Mouse (Mus musculus): ENCODE measurements at regions not wholly inside any gene's neighbourhood (a gene's known extent, or its start where the extent isn't known, plus 50 kb on each side); places are given as distances from the start of the nearest gene placed in this dataset.

GRCm38 (mm10) chr11:71512271-71513066 is 237.3 kb upstream of the Wscd1 start:
- DNase-seq (ENCODE audit: low spot score in 2 of 2), result no peak

GRCm38 (mm10) chr11:71513067-71513350 is 236.7 kb upstream of the Wscd1 start:
- no peak for DNase-seq (ENCODE audit: low spot score in 2 of 2)

GRCm38 (mm10) chr11:71515264-71515663 is 234.5 kb upstream of the Wscd1 start:
- DNase-seq (ENCODE audit: low spot score in 2 of 2), result no peak

- DNase-seq (ENCODE audit: low spot score in 2 of 2), result no peak
Measured at GRCm38 (mm10) chr11:71517377-71517776, 232.3 kb upstream of the Wscd1 start.

GRCm38 (mm10) chr11:71527691-71528090 is 222.0 kb upstream of the Wscd1 start:
- DNase-seq (ENCODE audit: low spot score in 2 of 2), result peak; percentile 37 to 39

GRCm38 (mm10) chr11:71528588-71528987 is 221.1 kb upstream of the Wscd1 start:
- no peak for DNase-seq (ENCODE audit: low spot score in 2 of 2)

GRCm38 (mm10) chr11:71541178-71541845 is 208.4 kb upstream of the Wscd1 start:
- DNase-seq (ENCODE audit: low spot score in 2 of 2), result peak; percentile 8 to 24

GRCm38 (mm10) chr11:71557412-71557811 is 192.3 kb upstream of the Wscd1 start:
- no peak for DNase-seq (ENCODE audit: low spot score in 2 of 2)

- no peak for DNase-seq (ENCODE audit: low spot score in 2 of 2)
Measured at GRCm38 (mm10) chr11:71564831-71565230, 184.9 kb upstream of the Wscd1 start.

- DNase-seq (ENCODE audit: low spot score in 2 of 2), result no peak
Measured at GRCm38 (mm10) chr11:71576801-71577200, 172.9 kb upstream of the Wscd1 start.

DNA sequence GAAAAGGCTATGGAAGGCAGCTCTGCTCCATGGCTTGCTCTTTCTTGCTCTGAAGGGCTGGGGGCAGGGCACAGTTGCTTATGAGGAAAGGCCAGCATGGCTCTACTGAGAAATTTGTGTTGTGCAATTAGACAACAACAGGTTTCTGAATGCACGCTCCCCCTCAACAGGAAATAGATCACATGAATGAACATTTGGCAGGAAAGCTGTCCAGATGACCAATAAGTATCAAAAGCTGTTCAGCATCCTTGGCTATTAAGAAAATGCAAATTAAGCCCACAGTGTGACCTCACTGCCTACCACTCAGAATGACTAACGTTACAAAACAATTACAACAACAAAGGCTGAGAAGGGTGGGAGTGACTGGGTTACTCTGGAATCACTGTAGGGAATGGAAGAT is 167.9 kb upstream of the Wscd1 start:
- DNase-seq (ENCODE audit: low spot score in 2 of 2), result no peak

- DNase-seq (ENCODE audit: low spot score in 2 of 2), result no peak
Measured at GRCm38 (mm10) chr11:71591014-71591413, 158.7 kb upstream of the Wscd1 start.

DNA sequence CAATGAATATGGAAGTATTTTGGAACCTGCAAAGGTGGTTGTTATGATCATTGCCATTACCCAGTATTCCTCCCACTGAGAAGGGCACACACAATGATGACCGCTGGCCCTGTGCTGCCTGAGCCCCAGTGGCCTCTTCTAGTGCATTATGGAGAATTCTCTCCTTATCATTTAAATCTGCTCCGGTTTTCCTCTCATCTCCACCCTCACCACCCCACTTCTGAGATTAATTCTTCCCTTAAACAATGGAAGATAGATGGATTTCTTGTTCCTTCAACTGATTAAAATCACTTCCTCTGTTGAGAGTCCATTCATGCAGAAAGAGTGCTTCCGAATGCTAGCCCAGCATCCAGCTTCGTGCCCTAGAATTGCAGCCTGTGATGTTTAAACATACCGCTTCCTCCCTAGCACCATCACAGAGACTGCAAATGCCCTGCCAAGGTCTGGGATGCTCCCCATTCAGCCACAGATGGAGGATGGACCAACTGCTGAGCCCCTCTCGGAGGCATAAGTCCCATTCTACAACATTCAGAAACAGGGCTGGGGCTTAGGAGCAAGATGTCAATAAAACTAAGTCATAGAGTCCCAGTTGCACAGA is 155.4 kb upstream of the Wscd1 start:
- DNase-seq (ENCODE audit: low spot score in 2 of 2), result no peak

- no peak for DNase-seq (ENCODE audit: low spot score in 2 of 2)
Measured at GRCm38 (mm10) chr11:71597709-71598108, 152.0 kb upstream of the Wscd1 start.

- peak in 1 of 2 experiments; percentile 13 for DNase-seq (ENCODE audit: low spot score in 2 of 2)
Measured at GRCm38 (mm10) chr11:71610782-71611181, 138.9 kb upstream of the Wscd1 start.

- no peak for DNase-seq (ENCODE audit: low spot score in 2 of 2)
Measured at GRCm38 (mm10) chr11:71615526-71615925, 134.2 kb upstream of the Wscd1 start.

GRCm38 (mm10) chr11:71625501-71626191 is 124.1 kb upstream of the Wscd1 start:
- no peak for DNase-seq (ENCODE audit: low spot score in 2 of 2)

DNA sequence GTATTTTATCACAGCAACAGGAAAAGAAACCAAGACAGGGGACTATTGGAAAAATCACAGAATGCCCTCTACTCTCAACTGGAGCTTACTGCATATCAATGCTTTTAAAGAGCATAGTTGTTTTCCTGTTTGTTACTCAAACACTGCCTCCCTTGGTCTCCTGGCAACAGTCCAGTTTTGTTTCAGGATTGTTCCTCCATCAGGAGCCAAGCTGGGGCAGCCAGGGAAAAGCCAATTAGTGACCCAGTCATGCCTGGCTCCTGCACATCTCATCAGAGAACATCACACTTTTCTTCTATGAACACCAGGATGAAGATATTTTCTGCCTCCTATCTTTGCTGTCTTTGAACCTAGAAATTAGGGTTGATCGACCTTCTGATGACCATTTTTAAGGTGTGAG is 113.6 kb upstream of the Wscd1 start:
- DNase-seq (ENCODE audit: low spot score in 2 of 2), result no peak

DNA sequence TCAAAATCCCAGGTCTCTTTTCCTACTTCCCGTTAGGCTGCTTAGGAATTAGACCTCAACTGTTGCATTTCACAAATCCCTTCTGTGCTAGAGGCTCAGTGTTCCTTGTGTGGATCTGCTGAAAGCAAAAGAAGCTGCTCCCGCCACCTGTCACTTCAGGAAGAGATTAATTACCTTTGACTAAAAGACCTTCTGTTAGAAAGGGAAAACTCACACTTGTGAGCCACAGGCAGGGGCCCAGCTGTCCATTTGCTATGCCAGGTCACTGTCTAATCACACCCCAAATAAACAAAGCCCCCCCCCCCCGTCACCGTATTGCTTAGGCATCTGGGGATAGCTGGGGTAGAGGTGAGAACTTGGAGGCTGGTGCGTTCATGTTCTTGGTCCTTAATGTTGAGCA is 112.9 kb upstream of the Wscd1 start:
- DNase-seq (ENCODE audit: low spot score in 2 of 2), result no peak

- no peak for DNase-seq (ENCODE audit: low spot score in 2 of 2)
Measured at GRCm38 (mm10) chr11:71642886-71643285, 106.8 kb upstream of the Wscd1 start.

- DNase-seq (ENCODE audit: low spot score in 2 of 2), result no peak
Measured at GRCm38 (mm10) chr11:71651756-71652380, 97.9 kb upstream of the Wscd1 start.

- no peak for DNase-seq (ENCODE audit: low spot score in 2 of 2)
Measured at GRCm38 (mm10) chr11:71652381-71652775, 97.3 kb upstream of the Wscd1 start.

Data from layer of hippocampus, postnatal 10 days (tissue).